Mouse (Mus musculus) lung, postnatal 25 days (tissue): ENCODE data around the gene Chst3.
"Not testable (repeated sequence)": the region's sequence is repeated elsewhere in the genome, so short reads cannot be mapped to it uniquely, and the experiment has no call there.

Experiments
- DNase-seq: peaks from one replicate; pipeline ENCODE4 v3.0.0; 2022; ENCODE audit warnings: low spot score

Chst3 gene

DNA sequence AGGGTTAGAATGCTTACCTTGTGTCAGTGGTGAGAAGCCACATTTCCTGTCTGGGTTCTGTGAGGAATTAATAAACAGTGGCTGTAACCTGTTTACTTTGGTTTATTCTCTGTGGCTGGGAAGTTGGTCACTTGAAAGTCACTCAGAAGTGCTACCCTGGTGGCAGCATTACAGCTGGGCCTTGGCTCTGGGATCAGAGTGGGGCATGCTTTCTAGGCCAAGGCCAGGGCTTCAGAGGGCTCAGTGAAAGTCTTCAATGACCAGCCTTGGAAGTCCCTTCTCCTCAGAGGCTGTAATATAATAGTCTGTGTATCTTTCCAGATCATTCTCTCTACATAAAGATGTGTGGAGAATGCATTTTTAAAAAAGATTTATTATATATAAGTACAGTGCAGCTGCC lies 63.0 kb downstream of the Chst3 start:
- no peak for DNase-seq

- no peak for DNase-seq
Observed at GRCm38 (mm10) chr10:60151107-60151663, 67.9 kb downstream of the Chst3 start.

GRCm38 (mm10) chr10:60148087-60148486 lies 71.0 kb downstream of the Chst3 start:
- DNase-seq, result peak; percentile 78

DNA sequence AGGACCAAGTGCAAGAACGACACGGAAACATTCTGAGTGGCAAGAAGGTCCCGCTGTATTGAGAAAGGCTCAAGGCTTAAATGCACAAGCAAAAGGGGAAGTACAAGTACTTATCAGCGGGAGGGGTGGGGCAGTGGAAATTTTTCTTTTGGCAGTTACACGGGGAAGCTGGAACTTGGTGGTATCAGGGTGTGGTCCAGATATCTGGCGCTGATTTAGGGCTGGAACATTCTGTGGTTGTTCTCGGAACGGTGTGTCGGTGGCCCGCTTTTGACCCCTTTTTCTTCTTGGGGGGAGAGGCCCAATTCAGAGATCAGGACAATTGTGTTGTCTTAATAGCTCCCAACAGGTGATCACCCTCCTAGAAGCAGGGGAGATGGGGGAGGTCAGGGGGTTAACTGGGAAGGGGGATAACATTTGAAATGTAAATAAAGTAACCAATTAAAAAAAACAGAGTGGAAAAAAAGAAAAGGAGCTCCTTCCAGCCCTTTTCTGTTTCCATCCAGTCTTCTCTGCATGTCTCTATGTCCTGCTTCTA lies 71.5 kb downstream of the Chst3 start:
- peak; percentile 17 for DNase-seq

DNA sequence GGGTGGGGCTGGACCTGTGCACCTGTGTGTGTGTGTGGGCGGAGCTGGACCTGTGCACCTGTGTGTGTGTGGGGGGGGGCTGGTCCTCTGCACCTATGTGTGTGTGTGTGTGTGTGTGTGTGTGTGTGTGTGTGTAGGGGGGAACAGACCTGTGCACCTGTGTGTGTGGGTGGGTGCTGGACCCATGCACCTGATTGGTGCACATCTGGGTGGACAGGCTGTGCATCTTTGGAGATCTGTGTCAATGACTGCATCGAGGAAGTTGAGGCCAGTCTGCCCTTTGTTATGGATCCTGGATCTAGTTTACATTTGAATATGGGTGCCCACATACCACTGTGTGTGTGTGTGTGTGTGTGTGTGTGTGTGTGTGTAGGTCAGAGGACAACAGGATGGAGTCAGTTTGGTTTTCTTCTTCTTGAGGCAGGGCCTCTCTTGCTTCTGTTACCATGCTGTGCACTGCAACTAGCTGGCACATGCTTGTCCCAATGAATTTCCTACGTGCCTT lies 77.4 kb downstream of the Chst3 start:
- no peak for DNase-seq

DNA sequence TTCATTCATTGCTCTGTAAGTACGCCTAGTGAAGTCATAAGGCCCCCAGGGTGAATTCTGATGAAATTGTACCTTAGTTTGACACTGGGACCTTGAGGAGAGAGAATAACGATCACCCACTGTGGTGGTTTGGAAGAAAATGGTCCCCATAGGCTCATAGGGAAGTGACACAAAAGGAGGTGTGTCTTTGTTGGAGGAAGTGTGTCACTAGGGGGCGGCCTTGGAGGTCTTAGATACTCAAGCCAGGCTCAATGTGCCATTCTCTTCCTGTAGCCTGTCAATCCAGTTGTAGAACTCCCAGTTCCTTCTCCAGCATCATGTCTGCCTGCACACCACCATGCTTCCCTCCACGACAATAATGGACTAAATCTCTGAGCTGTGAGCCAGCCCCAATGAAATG lies 78.3 kb downstream of the Chst3 start:
- DNase-seq, result no peak

GRCm38 (mm10) chr10:60138680-60139079 lies 80.4 kb downstream of the Chst3 start:
- DNase-seq, result no peak

- no peak for DNase-seq
Observed at GRCm38 (mm10) chr10:60136935-60137334, 82.1 kb downstream of the Chst3 start.

- DNase-seq, result not testable (repeated sequence)
Observed at GRCm38 (mm10) chr10:60136010-60136409, 83.0 kb downstream of the Chst3 start.

GRCm38 (mm10) chr10:60134201-60134600 lies 84.9 kb downstream of the Chst3 start:
- DNase-seq, result no peak

DNA sequence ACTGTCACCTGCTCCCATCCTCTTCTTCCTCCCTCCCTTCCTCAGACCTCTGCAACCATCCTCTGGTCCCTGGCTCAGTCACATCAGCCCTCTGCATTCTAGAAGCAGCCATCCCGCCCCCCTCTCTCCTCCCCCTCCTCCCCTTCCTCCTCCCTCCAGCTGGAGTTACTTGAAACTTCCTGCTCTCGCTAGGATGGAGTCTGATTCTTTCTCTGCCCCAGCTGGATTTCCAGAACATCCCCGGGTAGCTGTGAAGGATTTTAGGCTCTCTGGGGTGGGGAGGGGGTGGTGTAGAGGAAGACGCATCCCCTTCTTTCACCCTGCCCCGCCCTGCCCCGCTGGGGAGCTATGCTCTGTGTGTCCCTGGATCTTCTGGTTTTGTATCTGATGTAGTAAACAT lies 85.6 kb downstream of the Chst3 start:
- no peak for DNase-seq
